Mouse (Mus musculus): ENCODE data around the gene Syce2.
"Not testable (repeated sequence)": the region's sequence is repeated elsewhere in the genome, so short reads cannot be mapped to it uniquely, and the experiment has no call there.

Gene Syce2

DNA sequence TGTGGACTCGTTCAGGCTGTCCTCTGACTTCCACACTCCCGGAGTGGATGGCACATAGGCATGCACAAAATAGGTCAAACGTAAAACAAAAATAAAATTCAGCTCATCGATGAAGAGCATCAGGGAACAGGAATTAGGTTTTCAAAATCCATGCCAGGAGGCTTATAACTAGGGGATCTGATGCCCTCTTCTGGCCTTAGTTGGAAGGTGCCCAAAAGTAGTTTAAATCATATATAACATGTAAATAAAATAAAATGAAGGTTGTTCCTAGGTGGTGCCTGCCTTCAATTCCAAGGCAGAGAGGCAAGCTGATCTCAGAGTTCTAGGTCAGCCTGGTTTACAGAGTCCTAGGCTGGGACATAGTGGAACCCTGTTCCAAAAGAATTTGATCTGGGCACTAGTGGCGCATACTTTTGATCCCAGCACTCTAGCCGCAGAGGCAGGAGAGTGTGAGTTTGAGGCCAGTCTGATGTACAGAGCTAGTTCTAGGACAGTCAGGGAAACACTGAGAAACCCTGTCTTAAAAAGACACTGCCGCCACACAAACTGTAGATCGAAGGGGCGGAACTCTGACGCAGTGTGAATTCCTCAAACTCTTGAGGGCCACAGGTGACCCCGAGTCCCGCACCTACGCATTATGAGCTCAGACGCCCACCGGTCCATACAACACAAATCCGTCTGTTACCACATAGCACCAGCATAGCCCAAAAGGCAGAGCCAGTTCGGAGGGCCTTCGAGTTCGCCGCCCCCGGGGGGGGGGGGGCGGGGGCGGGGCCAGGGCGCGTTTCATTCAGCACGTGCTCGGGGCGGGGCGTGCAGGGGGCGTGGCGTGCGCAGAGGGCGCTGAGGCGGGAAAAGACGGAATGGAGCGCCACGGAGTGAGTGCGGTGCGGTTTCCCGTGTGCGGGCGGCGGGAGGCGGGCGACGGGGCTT lies at the start of gene Syce2:
Gene Syce2, plus strand, starts transcription at position 736 of the 933 bp plus-strand sequence.
- peak; percentile 92 for DNase-seq (ENCODE audit: low read depth)

DNA sequence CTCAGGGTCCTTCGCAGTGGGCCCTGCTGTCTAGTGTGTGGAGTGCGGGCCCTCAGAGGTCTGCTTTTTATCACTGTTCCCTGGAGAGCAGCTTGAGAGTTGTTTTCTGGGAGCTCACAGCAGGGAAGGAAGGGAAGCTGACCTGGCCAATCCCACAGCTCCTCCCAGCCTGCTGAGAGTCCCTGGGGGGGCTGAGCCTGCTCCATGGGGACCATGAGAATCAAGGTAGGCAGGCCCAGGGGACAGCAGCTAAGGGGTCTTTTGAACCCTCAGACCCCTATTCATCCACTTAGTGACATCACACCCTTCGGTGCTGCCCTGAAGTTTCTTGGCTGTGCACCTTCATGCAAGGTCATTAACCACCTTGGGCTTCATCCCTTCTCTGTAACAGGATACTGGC lies 49.2 kb upstream of the Syce2 start, which contains the start of gene Dand5:
Gene Dand5, minus strand, starts transcription at position 101 of the 400 bp plus-strand sequence.
- no peak for DNase-seq (ENCODE audit: low read depth)

DNA sequence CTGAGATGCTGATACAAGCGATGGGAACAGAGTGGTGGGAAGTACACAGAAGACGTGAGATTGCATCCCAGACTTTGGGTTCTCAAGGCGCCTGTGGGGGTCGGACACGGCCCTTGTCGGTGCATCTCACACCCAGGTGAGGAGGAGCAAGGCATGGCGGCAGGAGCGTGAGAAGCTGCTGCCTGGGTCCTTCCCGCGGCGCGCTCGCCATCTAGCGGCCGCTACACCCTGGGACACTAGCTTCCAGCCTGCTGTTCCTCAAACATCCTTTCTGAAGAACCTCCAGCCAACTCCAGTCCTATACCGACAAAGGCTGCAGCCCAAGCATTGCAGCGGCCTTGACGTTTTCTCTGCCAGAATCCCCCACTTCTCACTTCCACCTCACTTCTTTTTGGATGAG lies 48.3 kb upstream of the Syce2 start:
- peak; percentile 87 for DNase-seq (ENCODE audit: low read depth)

DNA sequence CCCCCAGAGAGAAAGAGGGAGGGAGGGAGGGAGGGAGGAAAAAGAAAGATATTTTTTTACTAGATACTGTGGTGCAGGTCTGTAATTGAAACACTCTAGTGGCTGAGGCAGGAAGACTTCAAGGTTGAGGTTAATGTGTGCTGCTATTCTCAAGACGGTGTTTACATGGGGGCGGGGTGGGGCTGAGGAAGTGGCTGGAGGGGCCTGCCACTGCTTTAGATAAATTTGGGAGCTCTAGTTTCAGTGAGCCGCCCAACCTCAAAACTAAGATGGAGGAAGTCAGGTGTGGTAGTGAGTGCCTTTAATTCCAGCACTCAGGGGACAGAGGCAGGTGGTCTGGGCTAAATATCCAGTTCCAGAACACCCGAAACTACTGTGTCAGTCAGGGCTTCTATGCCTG lies 46.3 kb upstream of the Syce2 start:
- peak; percentile 76 for DNase-seq (ENCODE audit: low read depth)

DNA sequence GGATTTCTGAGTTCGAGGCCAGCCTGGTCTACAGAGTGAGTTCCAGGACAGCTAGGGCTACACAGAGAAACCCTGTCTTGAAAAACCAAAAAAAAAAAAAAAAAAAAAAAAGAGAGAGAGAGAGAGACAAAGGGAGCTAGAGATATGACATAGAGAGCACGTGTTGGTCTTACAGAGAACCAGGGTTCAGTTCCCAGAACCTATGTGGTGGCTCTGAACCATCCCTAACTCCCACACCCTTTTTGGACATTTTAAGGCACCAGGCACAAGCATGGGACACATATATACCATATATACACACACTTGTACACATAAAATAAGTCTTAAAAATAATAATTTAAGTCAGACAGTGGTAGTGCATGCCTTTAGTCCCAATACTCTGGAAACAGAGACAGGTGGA lies 45.4 kb upstream of the Syce2 start:
- DNase-seq (ENCODE audit: low read depth) = not testable (repeated sequence)

DNA sequence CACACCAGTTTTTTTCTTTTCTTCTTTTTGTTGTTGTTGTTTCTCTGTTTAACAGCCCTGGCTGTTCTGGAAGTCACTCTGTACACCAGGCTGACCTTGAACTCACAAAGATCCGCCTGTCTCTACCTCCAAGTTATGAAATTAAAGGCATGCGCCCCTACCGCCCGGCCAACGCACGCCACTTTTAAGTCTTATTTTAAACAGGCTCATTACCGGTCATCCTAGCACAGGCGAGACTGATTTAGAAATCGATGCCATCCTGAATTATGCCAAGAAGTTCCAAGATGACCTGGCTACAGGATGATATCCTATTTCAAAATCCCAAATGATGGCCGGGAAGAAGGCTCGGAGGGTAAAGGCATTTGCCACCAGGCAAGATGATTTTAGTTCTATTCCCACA lies 40.4 kb upstream of the Syce2 start, which contains the start of gene Gadd45gip1:
Gene Gadd45gip1, plus strand, starts transcription at position 33 of the 400 bp plus-strand sequence.
- DNase-seq (ENCODE audit: low read depth) = peak; percentile 84

DNA sequence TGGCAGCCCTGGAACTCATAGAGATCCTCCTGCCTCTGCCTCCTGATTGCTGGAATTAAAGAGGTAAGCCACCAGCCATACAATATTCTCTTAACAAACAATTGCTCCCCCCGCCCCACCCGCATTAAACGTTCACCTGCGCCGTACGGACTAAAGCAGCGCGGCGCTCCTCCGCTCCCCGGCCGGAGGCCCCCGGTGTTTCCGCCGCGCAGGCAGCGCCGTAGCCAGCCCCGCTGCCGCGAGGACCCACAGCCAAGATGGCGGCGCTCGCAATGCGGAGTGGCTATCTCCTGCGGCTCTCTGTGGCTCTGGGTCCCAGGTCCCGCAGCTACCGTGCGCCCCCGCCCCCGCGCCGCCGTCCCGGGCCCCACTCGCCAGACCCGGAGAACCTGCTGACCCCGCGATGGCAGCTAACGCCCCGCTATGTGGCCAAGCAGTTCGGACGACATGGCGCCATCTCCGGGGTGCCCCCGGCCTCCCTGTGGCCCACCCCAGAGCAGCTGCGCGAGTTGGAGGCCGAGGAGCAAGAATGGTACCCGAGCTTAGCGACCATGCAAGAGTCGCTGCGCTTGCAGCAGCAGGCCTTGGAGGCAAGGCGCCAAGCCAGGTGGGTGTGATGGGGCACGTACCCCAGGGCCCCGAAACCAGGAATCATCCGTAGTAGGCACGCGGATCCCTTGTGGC lies 39.7 kb upstream of the Syce2 start:
- peak; percentile 90 for DNase-seq (ENCODE audit: low read depth)

DNA sequence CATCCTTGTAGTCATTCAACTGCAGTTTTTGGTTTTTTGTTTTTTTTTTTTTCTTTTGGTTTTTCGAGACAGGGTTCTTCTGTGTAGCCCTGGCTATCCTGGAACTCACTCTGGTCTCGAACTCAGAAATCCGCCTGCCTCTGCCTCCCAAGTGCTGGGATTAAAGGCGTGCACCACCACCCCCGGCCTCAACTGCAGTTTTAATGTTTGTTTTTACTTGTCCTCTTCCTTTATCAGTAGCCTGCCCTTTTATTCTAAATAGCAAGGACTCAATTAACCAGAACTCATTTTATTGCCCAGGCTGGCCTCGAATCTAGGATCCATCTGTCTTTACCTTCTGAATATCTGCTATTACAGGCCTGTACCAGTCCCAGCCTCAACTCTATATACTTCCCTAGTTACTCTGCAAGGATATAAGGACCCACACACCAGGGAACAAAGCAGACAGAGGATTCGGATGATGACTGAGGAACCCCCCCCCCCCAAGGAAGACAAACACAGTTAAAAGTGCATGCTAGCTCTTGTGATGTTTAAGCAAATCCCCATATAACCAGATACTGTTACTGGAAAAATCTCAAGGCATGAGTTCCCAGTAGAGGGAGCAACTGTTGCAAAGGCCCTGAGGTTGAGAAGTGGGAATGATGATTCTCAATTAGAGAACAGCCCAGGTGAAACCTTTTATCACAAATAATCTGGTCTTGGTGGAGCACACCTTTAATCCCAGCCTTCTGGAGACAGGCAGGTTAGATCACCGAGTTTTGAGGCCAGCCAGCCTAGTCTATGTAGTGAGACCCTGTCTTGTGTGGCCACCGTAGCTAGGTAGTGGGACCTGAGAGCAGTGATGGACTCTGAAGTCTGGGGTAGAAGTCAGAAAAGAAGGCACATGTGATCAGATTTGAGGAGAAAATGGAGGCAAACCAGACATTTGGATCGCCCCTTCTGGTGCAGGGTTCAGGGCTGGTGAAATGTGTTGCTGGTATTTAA lies 38.9 kb upstream of the Syce2 start:
- DNase-seq (ENCODE audit: low read depth) = peak; percentile 21

DNA sequence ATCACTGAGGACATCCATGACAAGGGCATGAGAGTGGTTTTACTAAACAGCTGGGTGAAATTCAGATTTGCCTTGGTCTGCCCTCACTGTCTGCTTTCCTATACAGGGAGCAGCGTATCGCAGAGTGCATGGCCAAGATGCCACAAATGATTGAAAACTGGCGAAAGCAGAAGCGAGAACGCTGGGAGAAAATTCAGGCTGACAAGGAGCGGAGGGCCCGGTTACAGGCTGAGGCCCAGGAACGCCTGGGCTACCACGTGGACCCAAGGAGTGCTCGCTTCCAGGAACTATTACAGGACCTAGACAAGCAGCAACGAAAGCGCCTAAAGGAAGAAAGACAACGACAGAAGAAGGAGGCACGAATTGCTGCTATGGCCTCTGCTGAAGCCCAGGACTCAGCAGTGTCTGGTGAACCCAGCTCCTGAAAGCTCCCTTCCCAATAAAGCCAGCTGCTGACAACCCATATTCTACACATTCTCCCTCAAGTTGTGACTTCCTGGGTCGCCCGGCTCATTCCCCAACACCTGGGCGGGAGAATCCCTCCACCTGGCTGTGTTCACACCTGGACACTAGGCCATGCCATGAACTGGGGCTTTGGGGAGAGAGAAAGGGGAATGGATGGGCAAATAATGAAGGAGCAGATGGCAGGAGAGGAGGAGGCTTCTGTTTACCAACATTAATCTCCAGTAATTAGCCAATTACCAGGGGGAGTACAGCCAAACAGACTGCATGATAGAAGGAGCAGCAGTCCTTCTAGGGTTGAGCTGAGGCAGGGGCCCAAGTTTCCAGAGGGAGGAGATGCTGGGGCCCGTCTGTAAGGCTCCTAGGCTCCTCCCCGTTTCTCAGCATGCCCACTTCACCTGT lies 37.7 kb upstream of the Syce2 start:
- no peak for DNase-seq (ENCODE audit: low read depth)

DNA sequence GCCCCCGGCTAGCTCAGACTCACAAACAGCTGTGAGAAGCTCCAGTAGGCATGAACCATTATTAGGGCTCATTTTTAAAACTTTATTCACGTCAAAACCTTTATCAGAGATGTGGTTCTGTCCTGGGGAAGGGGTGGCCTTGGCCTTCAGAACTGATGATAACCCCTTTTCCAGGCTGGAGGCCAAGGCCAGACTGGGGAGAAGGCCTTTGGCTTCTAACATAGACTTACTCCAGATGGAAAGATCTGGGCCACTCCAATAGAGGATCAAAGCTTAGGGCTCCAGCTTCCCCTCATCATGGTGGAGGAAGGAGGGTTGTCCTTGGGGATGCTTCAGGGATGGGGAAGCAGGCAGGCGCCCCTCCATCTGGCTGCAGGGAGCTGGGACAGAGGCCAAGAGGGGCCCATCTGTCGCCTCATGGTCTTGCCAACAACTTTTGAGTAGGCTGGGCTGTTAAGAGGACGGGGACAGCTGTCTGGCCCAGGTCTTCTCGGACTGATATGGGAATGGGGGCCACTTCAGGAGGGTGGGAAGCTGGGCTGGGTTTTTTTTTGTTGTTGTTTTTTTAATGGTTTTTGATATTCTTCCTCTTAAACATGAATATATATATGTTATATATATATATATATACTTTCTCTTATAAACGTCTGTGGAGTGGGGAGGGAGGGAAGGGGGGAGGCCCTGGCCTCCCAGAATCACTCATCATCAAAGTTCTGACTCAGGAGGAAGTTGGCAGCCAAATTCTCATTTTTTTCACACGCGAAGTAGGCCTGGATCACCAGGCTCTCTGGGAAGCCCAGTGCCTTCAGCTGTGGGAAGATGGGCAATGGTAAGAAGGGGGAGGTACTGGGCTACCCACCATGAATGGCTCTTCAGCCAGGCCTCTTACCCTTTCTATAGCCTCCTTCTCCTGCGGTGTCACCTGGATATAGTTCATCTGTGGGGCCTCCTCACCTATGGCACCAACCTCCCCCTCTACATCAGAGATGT lies 36.8 kb upstream of the Syce2 start:
- no peak for DNase-seq (ENCODE audit: low read depth)

DNA sequence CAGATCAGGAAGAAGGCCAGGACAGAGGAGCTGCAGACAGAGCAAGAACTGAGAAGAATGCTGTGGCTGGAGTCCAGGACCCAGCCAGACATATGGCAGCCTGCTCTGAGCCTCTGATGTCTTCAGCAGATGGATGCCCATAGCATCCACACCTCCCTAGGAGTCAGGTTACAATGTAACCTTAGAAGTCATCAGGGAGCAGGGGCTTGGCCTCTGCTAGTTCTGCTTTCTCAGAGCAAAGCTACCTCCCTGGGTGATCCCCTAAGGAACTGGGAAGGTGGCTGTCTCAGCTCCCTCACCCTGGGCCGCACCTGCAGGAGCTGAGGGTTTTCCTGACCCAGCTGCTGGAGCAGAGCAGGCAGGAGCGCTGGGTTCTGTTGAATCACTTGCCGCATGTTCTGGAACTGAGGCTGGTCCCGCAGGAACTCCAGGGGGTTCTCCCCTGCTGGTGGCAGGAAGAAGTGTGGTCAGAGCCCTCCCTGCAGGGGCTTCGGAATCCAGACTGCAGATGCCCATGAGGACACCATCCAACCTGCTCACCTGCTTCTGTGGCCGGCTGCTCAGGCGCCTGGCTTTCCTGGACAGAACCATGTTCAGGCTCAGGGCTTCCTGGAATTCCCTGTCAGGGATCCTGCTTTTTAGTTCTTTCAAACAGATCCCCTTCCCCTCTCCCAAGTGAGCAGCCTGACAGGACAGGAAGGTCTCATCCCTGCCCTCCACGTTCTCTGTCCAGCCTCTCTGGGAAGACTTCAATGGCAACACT lies 34.6 kb upstream of the Syce2 start:
- no peak for DNase-seq (ENCODE audit: low read depth)

DNA sequence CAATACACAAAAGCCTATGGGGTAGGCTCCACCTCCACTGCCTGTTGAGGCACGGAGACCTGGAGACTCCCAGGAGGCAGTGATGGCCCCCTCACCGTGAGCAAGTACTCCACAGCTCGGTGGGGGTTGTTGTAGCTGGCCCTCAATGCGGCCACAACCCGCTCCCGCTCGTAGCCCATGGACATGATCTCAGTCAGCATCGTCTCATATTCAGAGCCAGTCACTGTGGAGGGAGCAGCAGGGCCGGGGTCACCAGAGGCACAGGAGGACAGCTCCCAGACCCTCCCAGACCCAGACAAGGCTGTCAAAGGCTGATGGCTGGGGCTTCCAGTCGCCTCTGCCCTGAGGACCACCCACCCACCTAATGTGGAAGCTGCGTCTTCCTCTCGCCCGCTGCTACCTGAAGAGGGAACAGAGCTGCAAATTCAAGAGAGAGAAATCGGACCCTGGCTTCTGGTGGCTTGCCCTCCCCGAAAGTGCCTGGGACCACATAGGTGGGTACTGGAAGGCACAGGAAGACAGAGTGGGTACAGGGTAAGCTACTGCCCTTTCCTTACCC lies 33.9 kb upstream of the Syce2 start:
- no peak for DNase-seq (ENCODE audit: low read depth)

DNA sequence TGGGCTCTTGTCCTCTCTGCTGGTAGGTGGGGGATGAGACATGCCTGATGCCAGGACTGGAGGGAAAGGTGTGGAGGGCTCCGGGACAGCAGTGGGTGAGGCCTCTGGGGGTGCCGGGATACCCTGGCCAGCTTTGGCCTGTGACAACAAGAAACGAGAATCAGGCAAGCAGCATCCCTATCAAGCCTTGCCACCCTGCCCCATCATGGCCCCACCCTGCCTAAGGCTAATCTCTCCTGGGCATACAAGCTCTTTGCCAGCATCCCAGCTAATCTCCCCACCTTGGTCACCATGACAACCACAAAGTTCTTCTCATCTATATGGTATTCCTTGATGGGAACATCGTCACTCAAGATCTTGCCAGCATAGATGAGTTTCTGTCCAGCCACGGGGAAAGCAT lies 33.4 kb upstream of the Syce2 start:
- DNase-seq (ENCODE audit: low read depth) = no peak

DNA sequence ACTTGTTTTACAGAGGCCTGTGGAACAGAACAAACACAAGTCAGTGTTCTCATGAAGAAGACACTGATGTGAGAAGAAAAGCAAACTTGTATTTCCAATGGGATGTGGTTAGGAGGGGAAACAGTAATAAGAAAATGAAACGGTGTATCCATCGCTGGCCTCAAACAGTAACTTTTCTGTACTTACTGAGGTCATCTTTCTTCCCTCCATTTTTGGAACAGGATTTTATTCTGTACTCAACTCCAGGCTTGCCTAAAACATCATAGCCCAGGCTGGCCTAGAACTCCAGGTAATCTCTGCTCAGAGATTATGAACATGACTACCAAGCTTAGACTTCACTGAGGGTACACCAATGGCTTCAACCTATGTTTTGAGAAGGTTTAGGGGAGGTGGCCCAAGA lies 32.5 kb upstream of the Syce2 start:
- DNase-seq (ENCODE audit: low read depth) = no peak

DNA sequence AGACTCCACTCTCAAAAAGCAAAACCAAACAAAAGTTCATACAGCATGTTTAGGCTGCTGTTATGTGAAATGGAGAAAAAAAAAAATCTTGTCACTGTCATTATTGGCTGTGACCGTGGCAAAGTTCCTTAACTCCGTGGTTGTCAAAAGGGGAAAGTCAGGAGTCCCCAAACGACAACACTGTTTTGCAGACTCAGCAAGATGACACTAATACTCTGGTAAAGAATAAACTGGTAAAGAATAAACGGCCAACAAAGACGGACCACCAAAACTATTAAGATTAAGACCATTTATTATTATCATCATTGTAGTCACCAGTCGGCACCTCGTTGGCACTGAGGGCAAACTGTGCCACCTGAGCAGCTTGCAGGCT lies 32.0 kb upstream of the Syce2 start:
- no peak for DNase-seq (ENCODE audit: low read depth)

DNA sequence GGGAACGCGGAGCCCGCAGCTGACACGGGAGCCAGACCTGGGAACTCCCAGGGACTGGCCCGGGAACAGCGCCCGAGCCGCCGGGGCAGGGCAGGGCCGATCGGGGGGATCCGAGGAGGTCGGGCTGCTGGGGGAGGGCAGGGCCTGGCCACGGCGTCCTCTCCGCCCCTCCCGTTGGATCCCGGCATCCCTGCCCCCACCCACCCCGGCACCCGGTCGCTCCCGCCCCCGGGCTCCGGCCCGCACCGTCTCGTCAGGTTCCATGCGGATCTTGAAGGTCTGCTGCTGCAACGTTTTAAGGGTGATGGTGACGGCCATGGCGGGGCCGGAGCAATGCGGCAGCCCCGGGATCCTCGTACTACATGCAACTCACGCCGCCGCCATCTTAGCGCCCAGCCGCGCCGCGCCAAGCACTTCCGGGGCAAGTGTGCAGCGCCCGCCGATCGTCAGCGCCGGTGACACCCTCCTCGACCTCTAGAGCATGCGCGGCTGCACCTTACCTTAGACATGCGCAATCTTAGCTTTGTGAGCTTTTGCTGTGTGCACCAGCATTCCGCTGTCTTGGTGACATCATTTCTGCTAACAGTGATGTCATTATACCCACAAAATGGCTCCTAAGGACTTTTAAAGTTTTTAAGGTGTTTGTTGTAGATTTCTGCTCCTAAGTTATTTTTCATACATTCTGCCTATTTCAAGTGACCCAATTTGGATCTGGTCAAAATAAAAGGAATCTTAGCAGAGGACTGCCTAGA lies 31.5 kb upstream of the Syce2 start, which contains the start of gene Rad23a:
Gene Rad23a, minus strand, starts transcription at position 418 of the 752 bp plus-strand sequence.
- peak; percentile 98 for DNase-seq (ENCODE audit: low read depth)

DNA sequence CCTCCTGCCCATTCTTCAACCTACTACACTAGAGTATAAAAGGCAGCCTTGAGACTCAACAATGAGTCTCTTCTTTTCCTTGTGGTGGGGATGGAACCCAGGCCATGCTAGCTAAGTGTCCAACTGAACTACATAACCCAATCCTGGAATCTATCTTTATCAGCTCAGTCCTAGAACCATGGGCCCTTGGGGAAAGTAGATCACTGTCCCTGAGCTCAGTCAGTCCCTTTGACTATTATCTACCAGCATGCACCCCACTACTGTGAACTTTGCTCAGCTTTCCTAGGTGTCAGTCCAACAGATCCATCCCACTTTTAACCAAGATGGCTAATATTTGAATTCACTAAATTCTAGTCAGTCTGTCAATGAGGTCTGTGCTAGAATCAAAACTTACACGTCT lies 30.4 kb upstream of the Syce2 start:
- DNase-seq (ENCODE audit: low read depth) = no peak

Data from induced T-regulatory cell, adult 2 months (primary cell).